Comparison of ENCODE assay signal across 9 mouse cellular contexts in genomic region chr13:73260354-73261035, GRCm38 (mm10). TPM values are rescaled to one million over a fixed set of nuclear protein-coding genes. Genes with fewer than 3 reads are reported as not detected.
DNase-seq lines count a peak whose midpoint lies in the region; ATAC-seq and TF ChIP-seq lines count a peak whose summit lies in the region.
"Had no signal": no experiment of that assay in that cellular context is flagged by ENCODE, and none has a peak within 500 bp of the region (broad histone marks: within the 10 kb centered on the region; RNA-seq: fewer than 3 reads in every experiment).

TSS of gene Irx4 (plus strand) at chr13:73260479.

- H3K36me3 ChIP-seq in kidney, embryonic 16.5 days (ENCODE audit: insufficient read depth, low read length): no peaks in the 10 kb centered on the region
- no peaks in the 10 kb centered on the region for H3K36me3 ChIP-seq in kidney, adult 2 months (ENCODE audit: control insufficient read depth, insufficient read depth, low read length)
- H3K36me3 ChIP-seq in intestine, embryonic 15.5 days: no peaks in the 10 kb centered on the region
- H3K36me3 ChIP-seq in neural tube, embryonic 13.5 days: no peaks in the 10 kb centered on the region

- peaks cover 37% of the 10 kb centered on the region for H3K4me1 ChIP-seq in kidney, embryonic 16.5 days (ENCODE audit: insufficient read depth, low read length)
- no peaks in the 10 kb centered on the region for H3K4me1 ChIP-seq in kidney, adult 2 months (ENCODE audit: control insufficient read depth, insufficient read depth, low read length)
- H3K4me1 ChIP-seq in intestine, embryonic 15.5 days (replicated peaks): peaks cover 23% of the 10 kb centered on the region
- H3K4me1 ChIP-seq in neural tube, embryonic 13.5 days (replicated peaks): peaks cover 38% of the 10 kb centered on the region

- TF ChIP-seq POLR2A in kidney, adult 2 months (IDR thresholded peaks at IDR 0.05; ENCODE audit: low read depth, low read length): no peak

- peak within 1 kb of the TSS; percentile 66 for H3K4me2 ChIP-seq in kidney, embryonic 16.5 days (replicated peaks; ENCODE audit: low read depth, low read length)
- H3K4me2 ChIP-seq in intestine, embryonic 15.5 days (replicated peaks): peak within 1 kb of the TSS; percentile 82
- peak within 1 kb of the TSS; percentile 63 for H3K4me2 ChIP-seq in neural tube, embryonic 13.5 days

- peaks cover 99% of the 10 kb centered on the region for H3K27me3 ChIP-seq in kidney, embryonic 16.5 days (ENCODE audit: insufficient read depth, low read length)
- peaks cover 5% of the 10 kb centered on the region; the same call in 1 of the 2 replicates for H3K27me3 ChIP-seq in kidney, adult 2 months (replicated peaks; ENCODE audit: control insufficient read depth, insufficient read depth, low read length)
- peaks cover 84% of the 10 kb centered on the region for H3K27me3 ChIP-seq in intestine, embryonic 15.5 days (replicated peaks)
- H3K27me3 ChIP-seq in neural tube, embryonic 13.5 days: peaks cover 99% of the 10 kb centered on the region

- no peak for ATAC-seq in kidney, embryonic 16.5 days (ENCODE audit: low FRiP score, low TSS enrichment)
- ATAC-seq in intestine, embryonic 15.5 days: no peak
- no peak for ATAC-seq in neural tube, embryonic 13.5 days (ENCODE audit: low read depth)

- no peak for DNase-seq in kidney, adult 2 months
- DNase-seq in heart, adult 8-10 months (ENCODE audit: low spot score): no peak
- DNase-seq in ovary, postnatal 36 days (ENCODE audit: low spot score): no peak
- DNase-seq in layer of hippocampus, adult 9-11 months: no peak
- no peak for DNase-seq in thymus, postnatal 0 days (ENCODE audit: low spot score)

- H3K4me3 ChIP-seq in kidney, embryonic 16.5 days (ENCODE audit: low read length): peak within 1 kb of the TSS; percentile 49
- H3K4me3 ChIP-seq in kidney, adult 2 months (ENCODE audit: insufficient read depth, low read depth, low read length): no peak within 1 kb of the TSS
- peak within 1 kb of the TSS; percentile 39 for H3K4me3 ChIP-seq in intestine, embryonic 15.5 days (replicated peaks)
- H3K4me3 ChIP-seq in neural tube, embryonic 13.5 days: peak within 1 kb of the TSS; percentile 39
- H3K4me3 ChIP-seq: megakaryocyte, embryonic 14.5 days had no signal

- under 1% methylated on average over 70 of the region's 86 CpGs for WGBS in kidney, embryonic 16.5 days
- 2% methylated on average over 82 of the region's 86 CpGs for WGBS in kidney, adult 2 months
- WGBS in intestine, embryonic 15.5 days: under 1% methylated on average over 85 of the region's 86 CpGs
- under 1% methylated on average over 68 of the region's 86 CpGs for WGBS in neural tube, embryonic 13.5 days

- H3K9ac ChIP-seq in kidney, embryonic 16.5 days (replicated peaks; ENCODE audit: low read length): peak within 1 kb of the TSS; percentile 35; the same call in 1 of the 2 replicates
- H3K9ac ChIP-seq in intestine, embryonic 15.5 days: no peak within 1 kb of the TSS
- 0 out of 2 replicates have a peak within 1 kb of the TSS, but pooled peaks have one; percentile 38 for H3K9ac ChIP-seq in neural tube, embryonic 13.5 days

- no peak within 1 kb of the TSS for H3K27ac ChIP-seq in kidney, embryonic 16.5 days (ENCODE audit: low read length)
- no peak within 1 kb of the TSS for H3K27ac ChIP-seq in kidney, adult 2 months (ENCODE audit: insufficient read depth, low read depth, low read length)
- no peak within 1 kb of the TSS for H3K27ac ChIP-seq in intestine, embryonic 15.5 days
- H3K27ac ChIP-seq in neural tube, embryonic 13.5 days (replicated peaks): no peak within 1 kb of the TSS

- TF ChIP-seq CTCF in kidney, adult 2 months (conservative IDR thresholded peaks at IDR 0.05; ENCODE audit: insufficient read depth, insufficient read length, low read depth, low read length): no peak

- no peaks in the 10 kb centered on the region for H3K9me3 ChIP-seq in kidney, embryonic 16.5 days (ENCODE audit: low read length)
- no peaks in the 10 kb centered on the region for H3K9me3 ChIP-seq in intestine, embryonic 15.5 days
- H3K9me3 ChIP-seq in neural tube, embryonic 13.5 days: no peaks in the 10 kb centered on the region
- H3K9me3 ChIP-seq: megakaryocyte, embryonic 14.5 days had no signal

RNA-seq across cellular contexts. Expression of gene Irx4, which starts in this region (rescaled TPM):
- polyA plus RNA-seq in kidney, embryonic 16.5 days (2015; fragmentation: Nextera tagmentation; extraction: Ambion mirVana): 0.30 and 0.42 TPM in 2 replicates
- 0.16 and 0.26 TPM in 2 replicates for polyA plus RNA-seq in kidney, adult 2 months (2012; rRNA removed)
- 10 to 100 TPM; 27.8 to 34.9 (median 32.4) TPM for total RNA-seq in heart, adult 8-10 months (2022)
- polyA plus RNA-seq in intestine, embryonic 15.5 days (2015; fragmentation: Nextera tagmentation; extraction: Ambion mirVana): 0.26 and 0.47 TPM in 2 replicates
- polyA plus RNA-seq in neural tube, embryonic 13.5 days (2015; fragmentation: Nextera tagmentation; extraction: Ambion mirVana): 0.80 and 1.1 TPM in 2 replicates
- polyA plus RNA-seq in thymus, postnatal 0 days (2015; fragmentation: Nextera tagmentation; extraction: Ambion mirVana): 0.25 and 0.41 TPM in 2 replicates
